Mouse (Mus musculus) limb, embryonic 12.5 days (tissue): ENCODE measurements around the gene Olfr698. TPM values are rescaled to one million over a fixed set of nuclear protein-coding genes. Genes with fewer than 3 reads are reported as not detected.
"Not testable (repeated sequence)": the region's sequence is repeated elsewhere in the genome, so short reads cannot be mapped to it uniquely, and the experiment has no call there.

Source experiments
- ATAC-seq: fragments of 200-750 bp; cut with Nextera tagmentation; 2 replicates; pipeline ENCODE4 v1.8.0; 2017; ENCODE audit warnings: low read depth, moderate TSS enrichment; ENCODE audit not compliant: insufficient number of reproducible peaks, insufficient read depth, low FRiP score, low TSS enrichment
- H3K27ac ChIP-seq: fragments of 300-500 bp; sonication (generic); 2 replicates; pipeline ENCODE4 v1.5.1; 2016; ENCODE audit warnings: mild to moderate bottlenecking, moderate library complexity
- H3K27me3 ChIP-seq: fragments of 300-500 bp; sonication (generic); 2 replicates; pipeline ENCODE4 v1.6.1; 2016; ENCODE audit warnings: mild to moderate bottlenecking, moderate library complexity
- H3K36me3 ChIP-seq: fragments of 300-500 bp; sonication (generic); 2 replicates; pipeline ENCODE4 v1.6.1; 2016; ENCODE audit warnings: mild to moderate bottlenecking, moderate library complexity
- H3K4me1 ChIP-seq: fragments of 300-500 bp; sonication (generic); replicated peaks from 2 replicates; pipeline ENCODE4 v1.6.1; 2016
- H3K4me2 ChIP-seq: fragments of 300-500 bp; sonication (generic); 2 replicates; pipeline ENCODE4 v1.6.1; 2016; ENCODE audit warnings: mild to moderate bottlenecking, moderate library complexity
- H3K4me3 ChIP-seq: fragments of 300-500 bp; sonication (generic); replicated peaks from 2 replicates; pipeline ENCODE4 v1.5.1; 2016; ENCODE audit warnings: mild to moderate bottlenecking
- H3K9ac ChIP-seq: fragments of 300-500 bp; sonication (generic); replicated peaks from 2 replicates; pipeline ENCODE4 v1.6.1; 2016; ENCODE audit warnings: mild to moderate bottlenecking, moderate library complexity
- H3K9me3 ChIP-seq: fragments of 300-500 bp; sonication (generic); 2 replicates; pipeline ENCODE4 v1.6.1; 2016; ENCODE audit warnings: mild to moderate bottlenecking, moderate library complexity
- whole genome bisulfite sequencing: fragments of 180-500 bp; shearing (Covaris S2); methylation state at CpG from one replicate; pipeline ENCODE4 v1.1.7; 2016; 5-methylcytosine and 5-hydroxymethylcytosine counted together
- polyA plus RNA-seq: library from polyadenylated mRNA; unstranded; fragments of >200 nt; fragmentation: Nextera tagmentation; extraction: Ambion mirVana; gene quantifications from 2 replicates; pipeline ENCODE4 v1.2.1, GENCODE M21; 2016

Olfr698 gene
- polyA plus RNA-seq, 1 experiment from 2014 or later: not detected

- not testable (repeated sequence) for H3K27me3 ChIP-seq, H3K27ac ChIP-seq, H3K9me3 ChIP-seq, H3K4me2 ChIP-seq, ATAC-seq, H3K4me1 ChIP-seq, H3K4me3 ChIP-seq, H3K36me3 ChIP-seq, H3K9ac ChIP-seq
- WGBS: 91% methylated on average over 10 of the region's 10 CpGs
Measured at GRCm38 (mm10) chr7:106707705-106708104, 47.5 kb downstream of the Olfr698 start.

Other genes with a start within 250 kb of the Olfr698 start
- not detected in 2 replicates for gene Olfr693, start 74.8 kb downstream of the Olfr698 start, polyA plus RNA-seq
- not detected in 2 replicates for gene Olfr694, start 63.6 kb downstream of the Olfr698 start, polyA plus RNA-seq
- gene Olfr695, start 39.0 kb downstream of the Olfr698 start, polyA plus RNA-seq: not detected in 2 replicates
- not detected in 2 replicates for gene Olfr697, start 13.0 kb downstream of the Olfr698 start, polyA plus RNA-seq
- not detected in 2 replicates for gene Olfr699, start 37.8 kb upstream of the Olfr698 start, polyA plus RNA-seq
- not detected in 2 replicates for gene Olfr700, start 53.4 kb upstream of the Olfr698 start, polyA plus RNA-seq
- gene Olfr701, start 58.7 kb upstream of the Olfr698 start, polyA plus RNA-seq: not detected in 2 replicates
- gene Olfr702, start 78.5 kb upstream of the Olfr698 start, polyA plus RNA-seq: not detected in 2 replicates
- not detected in 2 replicates for gene Olfr703, start 88.0 kb upstream of the Olfr698 start, polyA plus RNA-seq
- gene Olfr704, start 107.8 kb upstream of the Olfr698 start, polyA plus RNA-seq: not detected in 2 replicates
- gene Olfr705, start 121.5 kb upstream of the Olfr698 start, polyA plus RNA-seq: not detected in 2 replicates
- not detected in 2 replicates for gene Olfr706, start 132.8 kb upstream of the Olfr698 start, polyA plus RNA-seq
- not detected in 2 replicates for gene Olfr707, start 145.8 kb upstream of the Olfr698 start, polyA plus RNA-seq
- not detected in 2 replicates for gene Olfr1532-ps1, start 152.6 kb upstream of the Olfr698 start, polyA plus RNA-seq
- gene Olfr709-ps1, start 176.8 kb upstream of the Olfr698 start, polyA plus RNA-seq: not detected in 2 replicates
- gene Olfr710, start 192.9 kb upstream of the Olfr698 start, polyA plus RNA-seq: not detected in 2 replicates
- gene Olfr6, start 208.5 kb upstream of the Olfr698 start, polyA plus RNA-seq: not detected in 2 replicates
- gene Olfr711, start 220.1 kb upstream of the Olfr698 start, polyA plus RNA-seq: not detected in 2 replicates